Mouse (Mus musculus) bone marrow, adult 2 months (tissue): ENCODE results near the gene Cd22.

Experiments used
- CTCF ChIP-seq: fragments of 200-500 bp; IDR thresholded peaks from 2 replicates; pipeline ENCODE4 v1.5.1; 2011; ENCODE audit warnings: low read length, control low read depth; ENCODE audit not compliant: control insufficient read depth, insufficient read depth
- POLR2A ChIP-seq: fragments of 200-500 bp; IDR thresholded peaks from 2 replicates; pipeline ENCODE4 v1.6.1; 2011; ENCODE audit warnings: low read depth, mild to moderate bottlenecking, control low read depth, low read length, borderline replicate concordance; ENCODE audit not compliant: control insufficient read depth

DNA sequence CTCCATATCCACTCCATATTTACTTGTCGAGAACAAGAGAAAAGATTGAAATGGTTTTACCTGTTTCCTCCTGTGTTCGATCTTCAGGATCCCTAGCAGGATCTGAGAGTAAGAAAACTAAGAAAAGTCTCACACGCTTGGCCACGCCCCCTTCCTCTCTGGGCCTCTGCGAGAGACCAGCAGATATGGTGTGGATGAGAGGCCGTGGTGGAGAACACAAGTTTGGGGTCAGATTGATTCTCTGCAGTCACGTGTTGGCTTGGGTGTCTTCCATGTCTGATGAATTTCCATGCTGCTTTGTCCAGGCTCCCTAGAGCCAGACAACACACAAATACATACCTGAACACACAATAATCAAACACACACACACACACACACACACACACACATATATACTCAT lies at the start of gene Cd22:
- TF ChIP-seq POLR2A (no peak), CTCF (no peak)
